Mouse (Mus musculus) bone marrow, adult 2 months (tissue): ENCODE results near the gene Wdr5. TPM values are rescaled to one million over a fixed set of nuclear protein-coding genes. Genes with fewer than 3 reads are reported as not detected.
"Not testable (repeated sequence)": the region's sequence is repeated elsewhere in the genome, so short reads cannot be mapped to it uniquely, and the experiment has no call there.

Source experiments
- H3K27ac ChIP-seq: fragments of 200-500 bp; 2 replicates; pipeline ENCODE4 v1.5.1; 2012; ENCODE audit warnings: low read depth, mild to moderate bottlenecking, control low read depth, inconsistent platforms, low read length; ENCODE audit not compliant: control insufficient read depth, poor library complexity, insufficient read depth
- H3K4me1 ChIP-seq: fragments of 200-500 bp; 2 replicates; pipeline ENCODE4 v1.6.1; 2011; ENCODE audit warnings: low read length; ENCODE audit not compliant: control insufficient read depth, insufficient read depth
- H3K4me3 ChIP-seq: fragments of 200-500 bp; replicated peaks from 2 replicates; pipeline ENCODE3; 2011; ENCODE audit warnings: mild to moderate bottlenecking, low read depth, low read length, control low read depth; ENCODE audit not compliant: control insufficient read depth
- CTCF ChIP-seq: fragments of 200-500 bp; IDR thresholded peaks from 2 replicates; pipeline ENCODE4 v1.5.1; 2011; ENCODE audit warnings: low read length, control low read depth; ENCODE audit not compliant: control insufficient read depth, insufficient read depth
- POLR2A ChIP-seq: fragments of 200-500 bp; IDR thresholded peaks from 2 replicates; pipeline ENCODE4 v1.6.1; 2011; ENCODE audit warnings: low read depth, mild to moderate bottlenecking, control low read depth, low read length, borderline replicate concordance; ENCODE audit not compliant: control insufficient read depth
- WGBS: fragments of 180-500 bp; shearing (Covaris S2); methylation state at CpG from one replicate; pipeline ENCODE4 v1.1.7; 2018; 5-methylcytosine and 5-hydroxymethylcytosine counted together
- polyA plus RNA-seq: library from polyadenylated mRNA; stranded (reverse); fragments of >200 nt; gene quantifications from 2 replicates; pipeline ENCODE4 v1.2.4, GENCODE M21; 2011; ENCODE audit warnings: low replicate concordance; ENCODE audit not compliant: missing spikeins, insufficient read depth, insufficient read length

Gene Wdr5
- polyA plus RNA-seq, 1 experiment = 41.6 TPM

- Histone ChIP-seq H3K4me3 (no peak overlapping the region), H3K27ac (peak overlapping the region; percentile 33; the same call in 1 of the 2 replicates), H3K4me1 (peaks cover 2% of the 10 kb centered on the region)
- WGBS = 80% methylated on average over 1 of the region's 1 CpGs
- no peak for TF ChIP-seq CTCF
- TF ChIP-seq POLR2A = no peak
Measured at GRCm38 (mm10) chr2:27488362-27488761, 26.6 kb upstream of the Wdr5 start.

GRCm38 (mm10) chr2:27490939-27491338 lies 24.0 kb upstream of the Wdr5 start:
- TF ChIP-seq POLR2A (no peak), CTCF (no peak)
- no peak overlapping the region for H3K4me3 ChIP-seq
- H3K27ac ChIP-seq = no peak overlapping the region
- WGBS = 69% methylated on average over 2 of the region's 2 CpGs
- H3K4me1 ChIP-seq = no peaks in the 10 kb centered on the region; the same call in 1 of the 2 replicates

DNA sequence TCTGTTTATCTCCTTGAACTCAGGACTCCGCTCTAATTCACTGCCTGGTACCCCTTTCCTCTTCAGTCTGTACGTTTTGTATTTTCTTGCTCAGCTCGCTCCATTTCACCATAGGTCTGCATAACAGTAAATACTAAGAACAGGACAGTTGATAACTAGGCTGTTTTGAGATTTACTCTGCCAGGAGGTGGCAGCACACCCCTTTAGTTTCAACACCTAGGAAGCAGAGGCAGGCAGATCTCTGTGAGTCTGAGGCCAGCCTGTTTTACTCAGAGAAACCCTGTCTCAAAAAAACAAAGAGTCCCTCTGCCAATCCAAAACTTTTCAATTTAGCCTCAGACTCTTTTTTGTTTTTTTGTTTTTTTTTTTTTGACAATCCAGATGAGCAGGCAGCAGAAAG lies 21.0 kb upstream of the Wdr5 start:
- 86% methylated on average over 3 of the region's 3 CpGs for WGBS
- Histone ChIP-seq H3K4me1 (no peaks in the 10 kb centered on the region; the same call in 1 of the 2 replicates), H3K27ac (no peak overlapping the region), H3K4me3 (no peak overlapping the region)
- TF ChIP-seq POLR2A (no peak), CTCF (peak; percentile 39; the same call in 1 of the 2 replicates)

DNA sequence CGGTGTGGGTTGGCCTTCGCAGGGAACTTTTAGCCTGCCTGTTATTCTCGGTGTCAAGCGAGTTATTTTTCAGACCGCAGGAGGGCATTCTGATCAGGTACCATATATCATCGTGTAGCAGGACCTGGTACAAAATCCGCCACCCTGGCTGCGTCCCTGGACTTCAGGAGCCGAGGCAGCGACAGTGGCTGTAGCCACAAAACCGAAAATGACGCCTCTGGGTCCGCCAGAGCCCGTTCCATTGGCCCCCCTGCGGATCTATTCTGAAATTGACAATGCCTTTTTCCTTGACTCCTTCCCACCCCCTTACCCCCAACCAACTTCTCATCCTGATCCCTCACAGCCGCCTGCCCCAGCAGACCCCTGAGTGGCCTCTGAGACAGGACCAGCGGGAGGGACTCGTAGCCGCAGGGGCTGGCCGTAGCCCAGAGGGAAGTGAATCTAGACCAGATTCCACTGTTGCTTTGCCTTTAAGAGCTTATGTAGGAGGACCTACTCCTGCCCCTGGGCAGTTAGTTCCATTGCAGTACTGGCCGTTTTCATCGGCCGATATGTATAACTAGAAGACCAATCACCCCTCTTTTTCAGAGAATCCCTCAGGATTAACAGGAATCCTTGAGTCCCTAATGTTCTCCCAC lies 18.4 kb upstream of the Wdr5 start:
- Histone ChIP-seq H3K27ac (no peak overlapping the region; the same call in 1 of the 2 replicates), H3K4me3 (no peak overlapping the region), H3K4me1 (no peaks in the 10 kb centered on the region; the same call in 1 of the 2 replicates)
- TF ChIP-seq CTCF (no peak), POLR2A (no peak)
- 80% methylated on average over 23 of the region's 23 CpGs for WGBS

GRCm38 (mm10) chr2:27504113-27504885 lies 10.7 kb upstream of the Wdr5 start:
- Histone ChIP-seq H3K4me3 (no peak overlapping the region), H3K27ac (peak overlapping the region; percentile 50), H3K4me1 (peaks cover 6% of the 10 kb centered on the region)
- TF ChIP-seq POLR2A = no peak
- WGBS = 30% methylated on average over 7 of the region's 7 CpGs

GRCm38 (mm10) chr2:27505539-27505938 lies 9.4 kb upstream of the Wdr5 start:
- no peak overlapping the region for H3K4me3 ChIP-seq
- WGBS = 49% methylated on average over 6 of the region's 6 CpGs
- no peak overlapping the region; the same call in 1 of the 2 replicates for H3K27ac ChIP-seq
- TF ChIP-seq POLR2A = no peak
- H3K4me1 ChIP-seq = peaks cover 6% of the 10 kb centered on the region

GRCm38 (mm10) chr2:27506658-27507057 lies 8.3 kb upstream of the Wdr5 start:
- H3K27ac ChIP-seq, H3K4me1 ChIP-seq, H3K4me3 ChIP-seq: not testable (repeated sequence)
- WGBS = 65% methylated on average over 4 of the region's 4 CpGs

DNA sequence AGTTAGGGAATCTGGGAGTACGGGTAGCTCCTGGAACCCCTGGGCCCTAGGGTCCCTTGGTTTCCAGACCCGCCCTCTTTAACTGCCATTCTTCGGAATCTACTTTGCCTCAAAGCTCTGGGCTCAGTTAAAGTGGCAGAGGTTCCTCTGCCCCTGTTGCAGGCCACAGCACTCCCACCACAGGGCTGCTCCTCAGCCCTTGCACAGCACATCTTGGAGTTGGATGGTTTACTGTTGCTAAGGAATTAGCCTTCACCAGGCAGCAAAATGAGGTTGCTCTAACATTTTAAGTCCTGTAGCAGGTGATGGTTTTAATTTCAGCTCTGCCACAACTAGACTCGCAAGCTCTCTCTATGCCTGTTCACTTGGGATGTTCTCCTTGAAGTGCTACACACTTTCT lies 7.4 kb upstream of the Wdr5 start, which contains the start of gene Brd3:
Brd3 (minus strand) TSS at position 101 of the 400 bp plus-strand sequence.
- H3K27ac ChIP-seq = no peak within 1 kb of the TSS; the same call in 1 of the 2 replicates
- H3K4me3 ChIP-seq = no peak within 1 kb of the TSS
- WGBS = 81% methylated on average over 4 of the region's 4 CpGs
- no peak for TF ChIP-seq CTCF
- TF ChIP-seq POLR2A = no peak
- peaks cover 6% of the 10 kb centered on the region for H3K4me1 ChIP-seq

GRCm38 (mm10) chr2:27510706-27511105 lies 4.3 kb upstream of the Wdr5 start:
- TF ChIP-seq POLR2A (no peak), CTCF (no peak)
- peaks cover 6% of the 10 kb centered on the region for H3K4me1 ChIP-seq
- WGBS = 91% methylated on average over 7 of the region's 7 CpGs
- no peak overlapping the region for H3K27ac ChIP-seq
- H3K4me3 ChIP-seq = no peak overlapping the region
